Mouse (Mus musculus): ENCODE results near the gene Mgat5. TPM values are rescaled to one million over a fixed set of nuclear protein-coding genes. Genes with fewer than 3 reads are reported as not detected.

Mgat5 gene
- polyA plus RNA-seq, 1 experiment = 2.4 TPM

- Histone ChIP-seq H3K36me3 (replicated peaks; ENCODE audit: low read length) (peaks cover 76% of the 10 kb centered on the region), H3K9me3 (no peaks in the 10 kb centered on the region), H3K4me1 (0 out of 2 replicates have a peak, but pooled peaks cover 4% of the 10 kb centered on the region), H3K27me3 (replicated peaks) (no peaks in the 10 kb centered on the region), H3K4me3 (replicated peaks) (no peak overlapping the region)
- TF ChIP-seq GATA1 (IDR thresholded peaks at IDR 0.05; ENCODE audit: borderline replicate concordance, low read length) = no peak
- TF ChIP-seq FLI1 (IDR thresholded peaks at IDR 0.05; ENCODE audit: low read length) = no peak
Observed at GRCm38 (mm10) chr1:127444836-127445485, 240.1 kb downstream of the Mgat5 start.

DNA sequence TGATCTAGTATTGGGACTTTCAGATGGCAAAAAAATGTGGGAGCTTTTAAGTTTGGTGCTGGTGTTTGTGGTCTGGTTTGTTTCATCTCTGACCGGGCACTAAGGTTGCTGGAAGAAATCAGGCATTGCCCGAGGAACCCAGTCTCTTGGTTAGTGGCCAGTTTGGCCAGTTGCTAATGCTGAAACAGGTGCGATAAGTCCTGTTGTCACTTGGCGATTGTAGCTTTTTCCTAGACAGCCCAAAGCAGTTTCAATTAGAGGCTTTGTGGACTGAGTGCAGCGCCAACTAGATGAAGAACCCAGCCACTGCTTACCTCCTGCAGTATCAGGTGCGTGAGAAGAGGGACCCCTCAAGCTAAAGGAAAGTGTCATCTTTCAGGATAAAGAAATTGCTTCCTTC lies 248.6 kb downstream of the Mgat5 start:
- Histone ChIP-seq H3K4me3 (replicated peaks) (no peak overlapping the region), H3K9me3 (peaks cover 7% of the 10 kb centered on the region; the same call in 1 of the 2 replicates), H3K36me3 (replicated peaks; ENCODE audit: low read length) (peaks cover 83% of the 10 kb centered on the region), H3K27me3 (replicated peaks) (no peaks in the 10 kb centered on the region), H3K4me1 (no peaks in the 10 kb centered on the region)
- no peak for TF ChIP-seq GATA1 (IDR thresholded peaks at IDR 0.05; ENCODE audit: borderline replicate concordance, low read length)
- no peak for TF ChIP-seq FLI1 (IDR thresholded peaks at IDR 0.05; ENCODE audit: low read length)

GRCm38 (mm10) chr1:127459015-127459451 lies 254.2 kb downstream of the Mgat5 start:
- Histone ChIP-seq H3K4me3 (replicated peaks) (no peak overlapping the region), H3K9me3 (no peaks in the 10 kb centered on the region)
- no peak for TF ChIP-seq GATA1 (IDR thresholded peaks at IDR 0.05; ENCODE audit: borderline replicate concordance, low read length)
- TF ChIP-seq FLI1 (IDR thresholded peaks at IDR 0.05; ENCODE audit: low read length) = no peak

GRCm38 (mm10) chr1:127459576-127459975 lies 254.8 kb downstream of the Mgat5 start:
- no peak overlapping the region for H3K4me3 ChIP-seq (replicated peaks)
- H3K9me3 ChIP-seq = no peaks in the 10 kb centered on the region
- peaks cover 77% of the 10 kb centered on the region for H3K36me3 ChIP-seq (replicated peaks; ENCODE audit: low read length)
- TF ChIP-seq FLI1 (IDR thresholded peaks at IDR 0.05; ENCODE audit: low read length) (no peak), GATA1 (IDR thresholded peaks at IDR 0.05; ENCODE audit: borderline replicate concordance, low read length) (no peak)
- H3K27me3 ChIP-seq (replicated peaks) = no peaks in the 10 kb centered on the region
- peaks cover 7% of the 10 kb centered on the region; the same call in 1 of the 2 replicates for H3K4me1 ChIP-seq

More at GRCm38 (mm10) chr1:127459015-127459451, 254.2 kb downstream of the Mgat5 start:
- peaks cover 7% of the 10 kb centered on the region; the same call in 1 of the 2 replicates for H3K4me1 ChIP-seq
- peaks cover 80% of the 10 kb centered on the region for H3K36me3 ChIP-seq (replicated peaks; ENCODE audit: low read length)
- H3K27me3 ChIP-seq (replicated peaks) = no peaks in the 10 kb centered on the region

GRCm38 (mm10) chr1:127461017-127461416 lies 256.2 kb downstream of the Mgat5 start:
- Histone ChIP-seq H3K27me3 (replicated peaks) (no peaks in the 10 kb centered on the region), H3K4me3 (replicated peaks) (no peak overlapping the region), H3K4me1 (peaks cover 15% of the 10 kb centered on the region), H3K9me3 (no peaks in the 10 kb centered on the region), H3K36me3 (replicated peaks; ENCODE audit: low read length) (peaks cover 82% of the 10 kb centered on the region)
- no peak for TF ChIP-seq FLI1 (IDR thresholded peaks at IDR 0.05; ENCODE audit: low read length)
- TF ChIP-seq GATA1 (IDR thresholded peaks at IDR 0.05; ENCODE audit: borderline replicate concordance, low read length) = no peak

GRCm38 (mm10) chr1:127464041-127464440 lies 259.2 kb downstream of the Mgat5 start:
- TF ChIP-seq FLI1 (IDR thresholded peaks at IDR 0.05; ENCODE audit: low read length) (no peak), GATA1 (IDR thresholded peaks at IDR 0.05; ENCODE audit: borderline replicate concordance, low read length) (no peak)
- Histone ChIP-seq H3K4me1 (peaks cover 22% of the 10 kb centered on the region), H3K27me3 (replicated peaks) (no peaks in the 10 kb centered on the region), H3K9me3 (no peaks in the 10 kb centered on the region), H3K36me3 (replicated peaks; ENCODE audit: low read length) (peaks cover 77% of the 10 kb centered on the region), H3K4me3 (replicated peaks) (no peak overlapping the region)

- peaks cover 77% of the 10 kb centered on the region for H3K36me3 ChIP-seq (replicated peaks; ENCODE audit: low read length)
- no peak overlapping the region for H3K4me3 ChIP-seq (replicated peaks)
- TF ChIP-seq FLI1 (IDR thresholded peaks at IDR 0.05; ENCODE audit: low read length) (no peak), GATA1 (IDR thresholded peaks at IDR 0.05; ENCODE audit: borderline replicate concordance, low read length) (no peak)
- H3K9me3 ChIP-seq = no peaks in the 10 kb centered on the region
- no peaks in the 10 kb centered on the region for H3K27me3 ChIP-seq (replicated peaks)
- peaks cover 29% of the 10 kb centered on the region for H3K4me1 ChIP-seq
Observed at GRCm38 (mm10) chr1:127465292-127465691, 260.5 kb downstream of the Mgat5 start.

DNA sequence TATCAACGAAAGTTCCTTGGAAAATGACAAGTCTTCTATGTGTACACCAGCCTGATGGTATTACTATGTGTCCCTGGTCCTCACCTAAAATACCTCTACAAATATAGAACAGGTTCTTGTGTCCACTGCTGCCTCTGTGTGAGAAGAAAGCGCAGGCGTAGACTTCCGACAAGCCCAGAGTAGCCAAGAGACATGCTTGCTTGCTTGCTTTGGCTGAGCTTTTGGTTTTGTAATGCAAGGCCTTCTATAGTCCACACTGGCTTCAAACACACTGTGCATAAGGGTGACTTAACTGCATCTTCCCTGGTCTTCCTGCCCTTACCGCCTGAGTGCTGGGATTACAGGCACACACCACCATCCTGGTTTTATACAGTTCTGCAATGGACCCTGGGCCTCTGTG lies 262.4 kb downstream of the Mgat5 start:
- H3K27me3 ChIP-seq (replicated peaks) = no peaks in the 10 kb centered on the region
- no peaks in the 10 kb centered on the region for H3K9me3 ChIP-seq
- H3K36me3 ChIP-seq (replicated peaks; ENCODE audit: low read length) = peaks cover 78% of the 10 kb centered on the region
- TF ChIP-seq GATA1 (IDR thresholded peaks at IDR 0.05; ENCODE audit: borderline replicate concordance, low read length) (no peak), FLI1 (IDR thresholded peaks at IDR 0.05; ENCODE audit: low read length) (no peak)
- peaks cover 41% of the 10 kb centered on the region for H3K4me1 ChIP-seq
- no peak overlapping the region for H3K4me3 ChIP-seq (replicated peaks)

GRCm38 (mm10) chr1:127470175-127470574 lies 265.4 kb downstream of the Mgat5 start:
- TF ChIP-seq GATA1 (IDR thresholded peaks at IDR 0.05; ENCODE audit: borderline replicate concordance, low read length) (no peak), FLI1 (IDR thresholded peaks at IDR 0.05; ENCODE audit: low read length) (no peak)
- H3K4me1 ChIP-seq = peaks cover 54% of the 10 kb centered on the region
- H3K4me3 ChIP-seq (replicated peaks) = no peak overlapping the region
- peaks cover 90% of the 10 kb centered on the region for H3K36me3 ChIP-seq (replicated peaks; ENCODE audit: low read length)
- no peaks in the 10 kb centered on the region for H3K27me3 ChIP-seq (replicated peaks)
- H3K9me3 ChIP-seq = no peaks in the 10 kb centered on the region

DNA sequence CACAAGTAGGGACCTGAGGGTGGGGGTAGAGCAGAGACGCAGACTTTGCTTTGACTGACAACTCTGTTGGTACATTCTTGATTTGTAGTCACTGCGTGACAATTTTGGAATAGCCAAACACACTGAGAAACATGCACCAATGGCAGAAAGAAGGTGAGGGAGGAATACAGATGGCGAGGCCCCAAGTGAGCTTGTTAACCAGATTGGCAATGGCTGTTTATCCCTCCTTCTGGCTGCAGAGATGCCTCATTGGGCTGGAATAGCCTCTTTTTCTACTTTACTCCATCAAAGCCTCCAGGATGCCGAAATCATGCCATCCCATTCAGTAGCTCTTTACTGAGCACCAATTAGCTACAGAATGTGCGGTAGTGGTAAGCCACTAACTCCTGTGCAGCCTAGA lies 270.9 kb downstream of the Mgat5 start:
- H3K9me3 ChIP-seq = no peaks in the 10 kb centered on the region
- no peaks in the 10 kb centered on the region for H3K27me3 ChIP-seq (replicated peaks)
- H3K4me1 ChIP-seq = peaks cover 39% of the 10 kb centered on the region
- peaks cover 94% of the 10 kb centered on the region for H3K36me3 ChIP-seq (replicated peaks; ENCODE audit: low read length)
- no peak for TF ChIP-seq GATA1 (IDR thresholded peaks at IDR 0.05; ENCODE audit: borderline replicate concordance, low read length)
- no peak for TF ChIP-seq FLI1 (IDR thresholded peaks at IDR 0.05; ENCODE audit: low read length)
- H3K4me3 ChIP-seq (replicated peaks) = no peak overlapping the region
